Comparison of ENCODE assay signal across 9 mouse cellular contexts in genomic region chr2:85049277-85049676, GRCm38 (mm10). TPM values are rescaled to one million over a fixed set of nuclear protein-coding genes. Genes with fewer than 3 reads are reported as not detected.
DNase-seq lines count a peak whose midpoint lies in the region; ATAC-seq lines count a peak whose summit lies in the region.
"Had no signal": no experiment of that assay in that cellular context is flagged by ENCODE, and none has a peak within 500 bp of the region (broad histone marks: within the 10 kb centered on the region; RNA-seq: fewer than 3 reads in every experiment).

No protein-coding gene starts in this region.

- ATAC-seq in heart, embryonic 13.5 days (ENCODE audit: extremely low read depth, insufficient number of reproducible peaks, low FRiP score, low TSS enrichment): no peak
- no peak for ATAC-seq in lung, embryonic 16.5 days (ENCODE audit: low read depth)

- peak overlapping the region; percentile 80 for H3K4me3 ChIP-seq in heart, embryonic 13.5 days
- peak overlapping the region; percentile 72 for H3K4me3 ChIP-seq in lung, embryonic 16.5 days (ENCODE audit: low read length)

- peak; percentile 20 for DNase-seq in embryo, embryonic 9.5 days (ENCODE audit: extremely low spot score)
- DNase-seq in embryo, embryonic 10.5 days (ENCODE audit: low spot score): no peak
- peak; percentile 16 for DNase-seq in ZHBTc4 (ENCODE audit: low read depth, low spot score)
- DNase-seq in thymus, postnatal 25 days: no peak
- DNase-seq in ovary, postnatal 36 days (ENCODE audit: low spot score): no peak
- DNase-seq in right cerebral cortex, postnatal 10 days (ENCODE audit: low spot score in 2 of 2): no peak

- WGBS in heart, embryonic 13.5 days: 77% methylated on average over 4 of the region's 4 CpGs
- 46% methylated on average over 4 of the region's 4 CpGs for WGBS in lung, embryonic 16.5 days

- H3K27me3 ChIP-seq in heart, embryonic 13.5 days (replicated peaks): no peaks in the 10 kb centered on the region
- H3K27me3 ChIP-seq in lung, embryonic 16.5 days (ENCODE audit: control insufficient read depth, insufficient read depth, low read depth, low read length): no peaks in the 10 kb centered on the region

- H3K9ac ChIP-seq in heart, embryonic 13.5 days: peak overlapping the region; percentile 89
- H3K9ac ChIP-seq in lung, embryonic 16.5 days (ENCODE audit: low read length): peak overlapping the region; percentile 80; the same call in 1 of the 2 replicates

- H3K9me3 ChIP-seq in heart, embryonic 13.5 days: no peaks in the 10 kb centered on the region
- no peaks in the 10 kb centered on the region for H3K9me3 ChIP-seq in lung, embryonic 16.5 days (ENCODE audit: control insufficient read depth, low read length)
- H3K9me3 ChIP-seq: G1E had no signal

- peaks cover 58% of the 10 kb centered on the region for H3K36me3 ChIP-seq in heart, embryonic 13.5 days
- H3K36me3 ChIP-seq in lung, embryonic 16.5 days (ENCODE audit: control insufficient read depth, insufficient read depth, low read length): peaks cover 26% of the 10 kb centered on the region

- peak overlapping the region; percentile 93 for H3K27ac ChIP-seq in heart, embryonic 13.5 days (replicated peaks)
- H3K27ac ChIP-seq in lung, embryonic 16.5 days (ENCODE audit: low read length): peak overlapping the region; percentile 97

- peaks cover 63% of the 10 kb centered on the region for H3K4me1 ChIP-seq in heart, embryonic 13.5 days
- H3K4me1 ChIP-seq in lung, embryonic 16.5 days (replicated peaks; ENCODE audit: control insufficient read depth, insufficient read depth, low read length): peaks cover 46% of the 10 kb centered on the region

- peak overlapping the region; percentile 83 for H3K4me2 ChIP-seq in heart, embryonic 13.5 days
- H3K4me2 ChIP-seq in lung, embryonic 16.5 days (ENCODE audit: low read depth, low read length): peak overlapping the region; percentile 78

RNA-seq across cellular contexts. Expression of gene Tnks1bp1, which starts 1.5 kb away (rescaled TPM):
- polyA plus RNA-seq in heart, embryonic 13.5 days (2015; fragmentation: Nextera tagmentation; extraction: Ambion mirVana): 17.4 and 21.5 TPM in 2 replicates
- 56.5 and 65.8 TPM in 2 replicates for polyA plus RNA-seq in lung, embryonic 16.5 days (2015; fragmentation: Nextera tagmentation; extraction: Ambion mirVana)

RNA-seq across cellular contexts. Expression of gene P2rx3, which starts 12.0 kb away (rescaled TPM):
- 0.31 and 0.69 TPM in 2 replicates for polyA plus RNA-seq in heart, embryonic 13.5 days (2015; fragmentation: Nextera tagmentation; extraction: Ambion mirVana)
- polyA plus RNA-seq in lung, embryonic 16.5 days (2015; fragmentation: Nextera tagmentation; extraction: Ambion mirVana): 0.55 and 0.87 TPM in 2 replicates
- polyA plus RNA-seq: G1E had no signal

RNA-seq across cellular contexts. Expression of gene Ssrp1, which starts 12.2 kb away (rescaled TPM):
- 139 and 152 TPM in 2 replicates for polyA plus RNA-seq in heart, embryonic 13.5 days (2015; fragmentation: Nextera tagmentation; extraction: Ambion mirVana)
- 260 and 271 TPM in 2 replicates for polyA plus RNA-seq in lung, embryonic 16.5 days (2015; fragmentation: Nextera tagmentation; extraction: Ambion mirVana)

Comparison
In these comparisons a context has a peak if more than half of its experiments do, and no peak if none do; other contexts are left out.
1. DNase-seq: peak in embryo, embryonic 9.5 days (single experiment) and ZHBTc4 (single experiment); none in embryo, embryonic 10.5 days (single experiment), thymus, postnatal 25 days (single experiment), ovary, postnatal 36 days (single experiment) and right cerebral cortex, postnatal 10 days (0 of 2).